Mouse (Mus musculus) heart, embryonic 14.5 days (tissue): ENCODE results near the gene Sh2b2. TPM values are rescaled to one million over a fixed set of nuclear protein-coding genes. Genes with fewer than 3 reads are reported as not detected.

Experiments used
- ATAC-seq: fragments of 200-750 bp; cut with Nextera tagmentation; 2 replicates; pipeline ENCODE4 v1.8.0; 2017; ENCODE audit warnings: low read depth, moderate TSS enrichment; ENCODE audit not compliant: insufficient number of reproducible peaks, insufficient read depth, low FRiP score
- H3K27ac ChIP-seq, 2 experiments: fragments of 200-500 bp in 1 of 2; fragments of 300-500 bp in 1 of 2; sonication (generic) in 1 of 2; replicated peaks in 1 of 2; 2 replicates each; pipeline ENCODE4 v1.5.1; 2012 to 2014; ENCODE audit warnings: low read depth in 2 of 2, low read length in 2 of 2, control low read depth in 1 of 2, mild to moderate bottlenecking in 1 of 2, mixed read lengths in 1 of 2; ENCODE audit not compliant: control insufficient read depth in 1 of 2, insufficient read depth in 1 of 2
- H3K27me3 ChIP-seq: fragments of 300-500 bp; sonication (generic); 2 replicates; pipeline ENCODE4 v1.6.1; 2014; ENCODE audit warnings: mild to moderate bottlenecking, low read length, control low read depth; ENCODE audit not compliant: control insufficient read depth, insufficient read depth
- H3K36me3 ChIP-seq: fragments of 300-500 bp; sonication (generic); 2 replicates; pipeline ENCODE4 v1.6.1; 2014; ENCODE audit warnings: mild to moderate bottlenecking, control low read depth, low read length, mixed read lengths; ENCODE audit not compliant: control insufficient read depth, insufficient read depth
- H3K4me1 ChIP-seq, 2 experiments: fragments of 200-500 bp in 1 of 2; fragments of 300-500 bp in 1 of 2; sonication (generic) in 1 of 2; 2 replicates each; pipeline ENCODE4 v1.6.1; 2012 to 2014; ENCODE audit warnings: low read length in 2 of 2, control low read depth in 1 of 2, mixed read lengths in 1 of 2; ENCODE audit not compliant: control insufficient read depth in 2 of 2, insufficient read depth in 2 of 2
- H3K4me2 ChIP-seq: fragments of 300-500 bp; sonication (generic); 2 replicates; pipeline ENCODE4 v1.6.1; 2014; ENCODE audit warnings: mild to moderate bottlenecking, low read length
- H3K4me3 ChIP-seq, 2 experiments: fragments of 200-500 bp in 1 of 2; fragments of 300-500 bp in 1 of 2; sonication (generic) in 1 of 2; 2 replicates each; pipeline ENCODE4 v1.5.1; 2012 to 2014; ENCODE audit warnings: low read length in 2 of 2, mild to moderate bottlenecking in 2 of 2, control low read depth in 1 of 2, low read depth in 1 of 2, moderate library complexity in 1 of 2; ENCODE audit not compliant: control insufficient read depth in 1 of 2, insufficient read depth in 1 of 2
- H3K9ac ChIP-seq: fragments of 300-500 bp; sonication (generic); 2 replicates; pipeline ENCODE4 v1.6.1; 2014; ENCODE audit warnings: mild to moderate bottlenecking, low read length
- H3K9me3 ChIP-seq: fragments of 300-500 bp; sonication (generic); 2 replicates; pipeline ENCODE4 v1.6.1; 2016; ENCODE audit warnings: low read length, control low read depth; ENCODE audit not compliant: control insufficient read depth
- WGBS: fragments of 180-500 bp; shearing (Covaris S2); extraction: QIAGEN DNeasy Blood & Tissue Kit; methylation state at CpG from one replicate; pipeline ENCODE4 v1.1.7; 2014; 5-methylcytosine and 5-hydroxymethylcytosine counted together
- polyA plus RNA-seq: library from polyadenylated mRNA; unstranded; fragments of >200 nt; fragmentation: Nextera tagmentation; extraction: Ambion mirVana; gene quantifications from 2 replicates; pipeline ENCODE4 v1.2.1, GENCODE M21; 2014

The Sh2b2 gene
- polyA plus RNA-seq, 1 experiment from 2014 or later: 0.95 TPM

- ATAC-seq: no peak
Observed at GRCm38 (mm10) chr5:136182049-136182448, 64.3 kb downstream of the Sh2b2 start.

DNA sequence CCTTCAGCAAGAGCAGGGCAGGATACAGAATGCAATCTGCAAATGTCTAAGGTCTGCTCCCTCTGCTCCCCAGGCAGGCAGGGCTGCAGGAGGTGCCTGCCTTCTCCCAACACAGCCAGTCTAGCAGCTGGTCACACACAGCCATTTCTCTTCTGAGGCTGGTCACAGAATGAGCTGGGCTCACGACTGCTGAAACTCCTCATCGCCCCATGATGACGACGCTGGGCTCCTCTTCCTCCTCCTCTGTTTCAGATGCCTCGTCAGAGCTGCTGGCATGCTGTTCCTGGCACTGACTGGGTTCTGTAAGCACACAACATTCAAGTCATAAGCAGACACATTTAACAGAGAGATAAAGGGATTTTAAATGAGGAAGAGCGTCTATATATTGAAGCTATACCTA is 65.2 kb downstream of the Sh2b2 start:
- H3K9ac ChIP-seq: no peak overlapping the region

More at GRCm38 (mm10) chr5:136182049-136182448, 64.3 kb downstream of the Sh2b2 start:
- Histone ChIP-seq H3K9ac (no peak overlapping the region), H3K9me3 (no peaks in the 10 kb centered on the region), H3K4me2 (no peak overlapping the region), H3K27me3 (no peaks in the 10 kb centered on the region), H3K4me1 (peaks cover 0 to 3% of the 10 kb centered on the region in 2 experiments; a peak in 2 of 4 replicates), H3K27ac (no peak overlapping the region), H3K4me3 (no peak overlapping the region), H3K36me3 (peaks cover 79% of the 10 kb centered on the region)
- 84% methylated on average over 6 of the region's 6 CpGs for WGBS

DNA sequence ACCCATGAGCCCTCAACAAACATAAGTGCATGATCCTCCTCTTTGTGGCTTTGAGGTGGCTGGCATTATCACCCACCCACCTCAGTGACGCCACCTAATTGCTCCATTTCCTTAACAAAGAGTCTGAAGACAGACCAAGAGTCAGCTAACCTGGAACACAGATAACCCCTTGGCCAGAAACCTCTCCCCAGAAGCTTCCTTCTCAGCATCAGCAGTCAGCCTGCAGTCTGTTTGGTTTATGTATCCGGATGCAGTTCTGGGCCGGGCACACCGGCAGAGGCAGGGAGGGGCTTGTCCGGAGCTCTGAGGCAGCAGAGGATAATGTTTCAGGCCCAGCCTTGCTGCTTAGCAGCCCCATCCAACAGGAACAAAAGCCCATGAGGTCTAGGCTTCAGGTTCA is 66.8 kb downstream of the Sh2b2 start:
- WGBS: 87% methylated on average over 5 of the region's 5 CpGs
- no peak overlapping the region for H3K27ac ChIP-seq
- H3K4me3 ChIP-seq: no peak overlapping the region
- no peaks in the 10 kb centered on the region for H3K9me3 ChIP-seq
- no peak overlapping the region for H3K4me2 ChIP-seq
- no peak for ATAC-seq
- H3K9ac ChIP-seq: no peak overlapping the region
- H3K4me1 ChIP-seq: peaks cover 0 to 4% of the 10 kb centered on the region in 2 experiments; a peak in 2 of 4 replicates
- no peaks in the 10 kb centered on the region for H3K27me3 ChIP-seq
- H3K36me3 ChIP-seq: peaks cover 59% of the 10 kb centered on the region

More for the DNA sequence above, 65.2 kb downstream of the Sh2b2 start:
- Histone ChIP-seq H3K27me3 (no peaks in the 10 kb centered on the region), H3K27ac (no peak overlapping the region), H3K4me2 (no peak overlapping the region), H3K4me3 (no peak overlapping the region), H3K36me3 (peaks cover 75% of the 10 kb centered on the region), H3K4me1 (peaks cover 0 to 4% of the 10 kb centered on the region in 2 experiments; a peak in 2 of 4 replicates), H3K9me3 (no peaks in the 10 kb centered on the region)
- 87% methylated on average over 6 of the region's 6 CpGs for WGBS
- ATAC-seq: no peak

GRCm38 (mm10) chr5:136173606-136174463 is 72.5 kb downstream of the Sh2b2 start:
- peaks cover 6 to 9% of the 10 kb centered on the region in 2 experiments; a peak in 2 of 4 replicates for H3K4me1 ChIP-seq
- peak overlapping the region in 1 of 2 experiments; percentile 21; a peak in 1 of 4 replicates for H3K27ac ChIP-seq
- H3K9me3 ChIP-seq: no peaks in the 10 kb centered on the region
- no peak overlapping the region for H3K4me3 ChIP-seq
- 38% methylated on average over 9 of the region's 9 CpGs for WGBS
- H3K4me2 ChIP-seq: no peak overlapping the region
- ATAC-seq: no peak
- no peaks in the 10 kb centered on the region for H3K27me3 ChIP-seq
- H3K36me3 ChIP-seq: peaks cover 7% of the 10 kb centered on the region
- H3K9ac ChIP-seq: no peak overlapping the region

DNA sequence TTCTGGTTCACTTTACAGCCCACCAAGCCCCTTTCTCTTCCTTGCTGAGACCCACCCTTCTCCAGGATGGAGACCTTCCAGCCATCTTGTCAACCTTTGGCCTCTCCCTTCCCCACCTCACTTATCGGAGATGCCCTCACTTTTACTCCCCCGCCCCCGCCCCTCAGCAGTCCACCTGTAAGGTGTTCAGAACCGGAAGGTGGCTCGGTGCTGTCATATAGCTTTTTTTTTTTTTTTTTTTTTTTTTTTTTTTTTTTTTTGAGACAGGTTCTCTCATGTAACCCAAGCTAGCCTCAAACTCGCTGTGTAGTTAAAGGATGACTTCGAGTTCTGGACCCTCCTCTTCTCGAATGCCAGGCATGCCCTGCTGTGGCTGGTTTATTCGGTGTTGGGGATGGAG is 73.4 kb downstream of the Sh2b2 start:
- ATAC-seq: no peak
- no peak overlapping the region for H3K4me2 ChIP-seq
- H3K9me3 ChIP-seq: 0 out of 2 replicates have a peak, but pooled peaks cover 2% of the 10 kb centered on the region
- H3K9ac ChIP-seq: no peak overlapping the region
- 72% methylated on average over 9 of the region's 9 CpGs for WGBS
- peaks cover 6 to 9% of the 10 kb centered on the region in 2 experiments; a peak in 2 of 4 replicates for H3K4me1 ChIP-seq
- H3K4me3 ChIP-seq: no peak overlapping the region
- no peaks in the 10 kb centered on the region; the same call in 1 of the 2 replicates for H3K36me3 ChIP-seq
- no peaks in the 10 kb centered on the region for H3K27me3 ChIP-seq
- no peak overlapping the region for H3K27ac ChIP-seq

GRCm38 (mm10) chr5:136171363-136172341 is 74.7 kb downstream of the Sh2b2 start:
- Histone ChIP-seq H3K27me3 (no peaks in the 10 kb centered on the region), H3K4me2 (peak overlapping the region; percentile 87), H3K4me1 (peaks cover 5 to 6% of the 10 kb centered on the region in 2 experiments; a peak in 2 of 4 replicates), H3K9me3 (0 out of 2 replicates have a peak, but pooled peaks cover 3% of the 10 kb centered on the region), H3K36me3 (no peaks in the 10 kb centered on the region), H3K4me3 (peak overlapping the region; percentile 46; a peak in 3 of 4 replicates), H3K9ac (no peak overlapping the region), H3K27ac (peak overlapping the region; percentile 10 to 37; a peak in 2 of 4 replicates)
- no peak for ATAC-seq
- WGBS: 31% methylated on average over 17 of the region's 17 CpGs
